Mouse (Mus musculus): ENCODE results near the gene Hyls1.

DNA sequence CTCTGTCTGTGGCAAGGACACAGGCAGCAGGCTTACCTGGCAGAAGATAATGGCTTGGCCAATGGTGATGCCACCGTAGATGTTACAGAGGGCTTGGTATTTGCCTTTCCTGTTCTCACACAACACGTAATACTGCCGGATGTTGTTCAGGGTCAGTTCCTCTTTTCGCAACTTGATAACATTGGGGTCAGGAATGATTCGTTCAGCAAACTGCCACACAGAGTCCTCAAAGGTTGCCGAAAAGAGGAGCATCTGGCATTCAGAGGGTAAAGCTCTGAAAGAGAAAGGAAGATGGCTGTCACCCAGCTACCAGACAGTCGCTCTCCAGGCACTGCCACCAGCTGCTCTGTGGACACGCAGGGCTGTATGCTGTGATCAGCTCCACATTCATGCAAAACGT lies 23.5 kb downstream of the Hyls1 start:
- TF ChIP-seq POLR2A (IDR thresholded peaks at IDR 0.05; ENCODE audit: borderline replicate concordance, extremely low read depth, low read depth, low read length), result no peak
- TF ChIP-seq CTCF (IDR thresholded peaks at IDR 0.05; ENCODE audit: insufficient read depth, low read length), result no peak
